Mouse (Mus musculus) bone marrow macrophage, adult 2 months (primary cell): ENCODE data around the gene Reln.

ENCODE experiments used
- CTCF ChIP-seq: IDR thresholded peaks from 2 replicates; pipeline ENCODE4 v1.5.1; 2012; ENCODE audit warnings: low read depth, mild to moderate bottlenecking, low read length, moderate library complexity
- POLR2A ChIP-seq: IDR thresholded peaks from 2 replicates; pipeline ENCODE4 v1.6.1; 2012; ENCODE audit warnings: mild to moderate bottlenecking, low read depth, low read length, borderline replicate concordance

GRCm38 (mm10) chr5:22025746-22026145 is 318.8 kb downstream of the Reln start:
- TF ChIP-seq CTCF, result no peak
- TF ChIP-seq POLR2A, result no peak
